Mouse (Mus musculus) megakaryocyte, embryonic 14.5 days (primary cell): ENCODE measurements around the gene Ckmt1. TPM values are rescaled to one million over a fixed set of nuclear protein-coding genes. Genes with fewer than 3 reads are reported as not detected.
A peak's percentile ranks its signal among the peaks of the same experiment; 100 is the strongest.

ENCODE experiments used
- H3K27me3 ChIP-seq: replicated peaks from 2 replicates; pipeline ENCODE3; 2012; ENCODE audit warnings: inconsistent platforms
- H3K36me3 ChIP-seq: replicated peaks from 2 replicates; pipeline ENCODE3; 2012; ENCODE audit warnings: low read length, inconsistent platforms, mixed read lengths
- H3K4me1 ChIP-seq: 2 replicates; pipeline ENCODE4 v1.6.1; 2012; ENCODE audit warnings: inconsistent platforms
- H3K4me3 ChIP-seq: replicated peaks from 2 replicates; pipeline ENCODE3; 2012; ENCODE audit warnings: moderate library complexity, mild to moderate bottlenecking, inconsistent platforms
- H3K9me3 ChIP-seq: 2 replicates; pipeline ENCODE4 v1.6.1; 2012; ENCODE audit warnings: inconsistent platforms
- FLI1 ChIP-seq: IDR thresholded peaks from 2 replicates; pipeline ENCODE4 v1.6.1; 2012; ENCODE audit warnings: low read length, inconsistent platforms, mixed read lengths
- GATA1 ChIP-seq: IDR thresholded peaks from 3 replicates; pipeline ENCODE4 v1.6.1; 2012; ENCODE audit warnings: mixed read lengths, low read length, inconsistent platforms, borderline replicate concordance
- polyA plus RNA-seq: library from polyadenylated mRNA; stranded (reverse); fragments of >175 nt; gene quantifications from 2 replicates; pipeline ENCODE4 v1.2.3, GENCODE M21; 2012; ENCODE audit warnings: low replicate concordance; ENCODE audit not compliant: insufficient read depth

Gene Ckmt1
- polyA plus RNA-seq, 1 experiment = not detected

DNA sequence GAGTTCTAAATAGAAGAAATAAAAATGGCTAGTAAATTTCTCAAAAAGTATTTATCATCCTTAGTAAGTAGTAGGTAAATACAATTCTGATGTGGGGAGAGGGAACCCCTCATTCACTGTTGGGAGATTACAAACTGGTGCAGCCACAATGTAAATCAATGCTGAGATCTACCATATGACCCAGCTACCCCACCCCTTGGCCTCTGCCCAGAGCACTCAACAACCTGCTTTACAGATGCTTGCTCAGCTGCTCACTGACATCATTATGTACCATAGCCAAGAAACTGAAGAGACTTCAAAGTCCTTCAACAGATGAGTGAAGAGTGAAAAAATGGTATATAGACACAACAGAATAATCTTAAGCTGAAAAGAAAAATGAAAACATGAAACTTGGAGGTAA is 45.8 kb downstream of the Ckmt1 start:
- H3K36me3 ChIP-seq = no peaks in the 10 kb centered on the region
- no peaks in the 10 kb centered on the region for H3K27me3 ChIP-seq
- H3K9me3 ChIP-seq = no peaks in the 10 kb centered on the region
- H3K4me3 ChIP-seq = no peak overlapping the region
- peaks cover 3% of the 10 kb centered on the region; the same call in 1 of the 2 replicates for H3K4me1 ChIP-seq
- TF ChIP-seq FLI1 (no peak), GATA1 (no peak)

DNA sequence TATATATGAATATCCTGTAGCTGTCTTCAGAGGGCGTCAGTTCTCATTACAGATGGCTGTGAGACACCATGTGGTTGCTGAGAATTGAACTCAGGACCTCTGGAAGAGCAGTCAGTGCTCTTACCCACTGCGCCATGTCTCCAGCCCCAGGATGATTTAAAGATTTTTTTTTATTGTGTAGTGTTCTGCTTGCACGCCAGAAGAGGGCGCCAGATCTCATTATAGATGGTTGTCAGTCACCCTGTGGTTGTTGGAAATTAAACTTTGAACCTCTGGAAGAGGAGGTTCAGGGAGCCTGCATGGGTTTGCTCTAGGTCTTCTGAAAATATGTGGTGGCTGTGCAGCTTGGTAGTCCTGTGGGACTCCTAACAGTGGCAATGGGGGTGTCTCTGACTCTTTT is 50.6 kb downstream of the Ckmt1 start:
- Histone ChIP-seq H3K36me3 (peaks cover 11% of the 10 kb centered on the region), H3K4me1 (peaks cover 16% of the 10 kb centered on the region; the same call in 1 of the 2 replicates), H3K9me3 (no peaks in the 10 kb centered on the region), H3K4me3 (no peak overlapping the region), H3K27me3 (no peaks in the 10 kb centered on the region)
- no peak for TF ChIP-seq GATA1

DNA sequence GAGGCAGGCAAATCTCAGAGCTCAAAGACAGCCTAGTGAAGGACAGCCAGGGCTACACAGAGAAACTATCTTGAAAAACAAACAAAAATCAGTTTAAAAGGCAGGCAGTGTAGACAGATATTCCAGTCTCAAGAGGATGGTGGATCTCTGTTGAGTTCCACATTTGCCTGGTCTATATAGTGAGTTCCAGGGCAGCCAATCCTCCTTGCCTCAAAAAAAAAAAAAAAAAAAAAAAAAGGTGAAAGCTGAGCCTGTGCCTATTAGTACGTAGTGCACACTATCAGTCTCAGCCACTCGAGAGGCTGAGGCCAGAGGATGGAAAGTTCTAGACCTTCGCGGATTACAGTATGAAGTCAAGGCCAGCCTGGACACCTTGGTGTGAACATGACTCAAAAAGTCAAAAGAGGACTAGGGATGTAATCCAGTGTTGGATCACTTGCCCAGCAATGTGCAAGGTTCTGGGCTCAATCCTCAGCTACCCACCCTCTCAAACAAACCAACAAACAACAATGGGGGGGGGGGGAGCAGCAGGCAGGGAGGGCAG is 55.4 kb downstream of the Ckmt1 start:
- H3K9me3 ChIP-seq = no peaks in the 10 kb centered on the region
- TF ChIP-seq FLI1 (no peak), GATA1 (no peak)
- H3K4me1 ChIP-seq = peaks cover 44% of the 10 kb centered on the region
- no peaks in the 10 kb centered on the region for H3K27me3 ChIP-seq
- peak overlapping the region; percentile 99 for H3K4me3 ChIP-seq
- peaks cover 33% of the 10 kb centered on the region for H3K36me3 ChIP-seq

Other genes starting within 250 kb of the Ckmt1 start
- not detected in 2 replicates for gene Tgm7, start 247.9 kb upstream of the Ckmt1 start, polyA plus RNA-seq
- 1.7 and 1.9 TPM in 2 replicates for gene Adal, start 217.3 kb upstream of the Ckmt1 start, polyA plus RNA-seq
- gene Lcmt2, start 217.1 kb upstream of the Ckmt1 start, polyA plus RNA-seq = 2.6 and 3.3 TPM in 2 replicates
- 1.0 and 3.2 TPM in 2 replicates for gene Tubgcp4, start 187.1 kb upstream of the Ckmt1 start, polyA plus RNA-seq
- gene Zscan29, start 186.6 kb upstream of the Ckmt1 start, polyA plus RNA-seq = 3.4 and 5.5 TPM in 2 replicates
- 8.6 TPM in 1 of 2 replicates, not detected in the other for gene Trp53bp1, start 86.3 kb upstream of the Ckmt1 start, polyA plus RNA-seq
- gene Map1a, start 68.1 kb upstream of the Ckmt1 start, polyA plus RNA-seq = 1.6 and 11.4 TPM in 2 replicates
- 1.9 TPM in 1 of 2 replicates, not detected in the other for gene Ppip5k1, start 2.3 kb upstream of the Ckmt1 start, polyA plus RNA-seq
- not detected in 2 replicates for gene Strc, start 29.5 kb downstream of the Ckmt1 start, polyA plus RNA-seq
- gene Pdia3, start 56.1 kb downstream of the Ckmt1 start, polyA plus RNA-seq = 332 and 1,563 TPM in 2 replicates
- 0.10 TPM in 1 of 2 replicates, not detected in the other for gene Catsper2, start 56.1 kb downstream of the Ckmt1 start, polyA plus RNA-seq
- not detected in 2 replicates for gene Ell3, start 86.6 kb downstream of the Ckmt1 start, polyA plus RNA-seq
- gene Serf2, start 91.5 kb downstream of the Ckmt1 start, polyA plus RNA-seq = 78.6 and 558 TPM in 2 replicates
- gene Hypk, start 95.6 kb downstream of the Ckmt1 start, polyA plus RNA-seq = 12.9 and 128 TPM in 2 replicates
- 0.30 TPM in 1 of 2 replicates, not detected in the other for gene Serinc4, start 99.1 kb downstream of the Ckmt1 start, polyA plus RNA-seq
- gene Mfap1b, start 116.4 kb downstream of the Ckmt1 start, polyA plus RNA-seq = 2.3 TPM in 1 of 2 replicates, not detected in the other
- 0.52 and 2.2 TPM in 2 replicates for gene Mfap1a, start 149.0 kb downstream of the Ckmt1 start, polyA plus RNA-seq
- gene Wdr76, start 149.0 kb downstream of the Ckmt1 start, polyA plus RNA-seq = 0.20 TPM in 1 of 2 replicates, not detected in the other